Mouse (Mus musculus) thymus, postnatal 4 days (tissue): Measurements from ENCODE around the gene Zfp870.
"Not testable (repeated sequence)": the region's sequence is repeated elsewhere in the genome, so short reads cannot be mapped to it uniquely, and the experiment has no call there.

ENCODE experiments used
- DNase-seq: peaks from one replicate; pipeline ENCODE4 v3.0.0; 2021

Gene Zfp870

GRCm38 (mm10) chr17:32867266-32867665, 24.2 kb downstream of the Zfp870 start:
- DNase-seq = not testable (repeated sequence)

- DNase-seq = not testable (repeated sequence)
Measured at GRCm38 (mm10) chr17:32856713-32857112, 34.7 kb downstream of the Zfp870 start.

GRCm38 (mm10) chr17:32851581-32851980, 39.9 kb downstream of the Zfp870 start:
- DNase-seq = no peak

GRCm38 (mm10) chr17:32841388-32841787, 50.1 kb downstream of the Zfp870 start:
- no peak for DNase-seq

- DNase-seq = no peak
Measured at GRCm38 (mm10) chr17:32839083-32839802, 52.2 kb downstream of the Zfp870 start.

- DNase-seq = no peak
Measured at GRCm38 (mm10) chr17:32830418-32830782, 61.0 kb downstream of the Zfp870 start.

GRCm38 (mm10) chr17:32829540-32830417, 61.7 kb downstream of the Zfp870 start, which contains the start of gene Zfp799:
TSS of gene Zfp799 (minus strand) at chr17:32830261.
- peak; percentile 68 for DNase-seq
